Mouse (Mus musculus) neutrophil, adult 59 days (primary cell): ENCODE data around the gene Dus3l. TPM values are rescaled to one million over a fixed set of nuclear protein-coding genes. Genes with fewer than 3 reads are reported as not detected.

ENCODE experiments used
- total RNA-seq, 2 experiments: library from RNA; stranded (reverse); gene quantifications; 1 replicate in 1 of 2; 2 replicates in 1 of 2; pipeline ENCODE4 v1.2.4; 2023

The Dus3l gene
- 10 to 100 TPM; 18.1 to 24.0 TPM for total RNA-seq

DNA sequence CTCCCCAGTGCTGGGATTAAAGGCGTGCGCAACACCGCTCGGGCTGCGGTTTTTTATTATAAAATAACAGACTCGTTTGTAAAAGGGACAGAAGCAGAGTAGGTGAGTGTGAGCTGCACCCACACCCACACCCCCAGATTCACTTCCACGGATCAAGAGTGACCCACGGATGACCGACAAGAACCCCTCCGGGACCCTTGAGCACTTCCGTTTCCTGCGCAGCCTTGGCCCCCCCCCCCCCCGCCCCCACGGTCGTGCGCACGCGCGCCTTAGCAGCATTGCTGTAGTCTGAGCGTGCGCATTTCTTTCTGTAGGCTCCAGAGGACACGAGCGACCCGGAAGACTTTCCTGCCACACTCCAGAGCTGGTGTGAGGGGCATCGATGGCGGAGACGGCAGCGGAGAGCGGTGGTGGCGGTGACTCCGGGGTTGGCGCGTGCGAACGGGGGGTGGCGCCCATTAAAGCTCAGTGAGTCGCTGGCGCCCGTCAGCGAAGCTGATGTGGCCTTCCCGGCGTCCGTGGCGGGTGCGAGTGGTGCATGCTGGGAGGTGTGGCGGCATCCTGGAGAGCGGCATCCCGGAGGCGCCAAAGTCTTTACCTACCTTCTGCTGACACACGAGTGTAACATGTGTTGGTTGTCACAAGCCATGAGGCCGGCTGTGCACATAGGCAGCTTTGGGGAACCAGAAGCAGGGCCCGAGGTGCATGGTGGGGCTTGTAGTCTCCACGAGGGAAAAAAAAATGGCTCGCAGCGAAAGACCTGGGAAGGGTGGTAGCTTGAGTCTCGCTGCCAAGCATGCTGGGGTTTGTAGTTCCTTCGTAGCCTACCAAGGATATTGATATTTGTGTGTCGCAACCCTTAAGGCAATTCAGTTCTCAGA, at the start of gene Dus3l:
Gene Dus3l, plus strand, starts transcription at position 284 of the 881 bp plus-strand sequence.

DNA sequence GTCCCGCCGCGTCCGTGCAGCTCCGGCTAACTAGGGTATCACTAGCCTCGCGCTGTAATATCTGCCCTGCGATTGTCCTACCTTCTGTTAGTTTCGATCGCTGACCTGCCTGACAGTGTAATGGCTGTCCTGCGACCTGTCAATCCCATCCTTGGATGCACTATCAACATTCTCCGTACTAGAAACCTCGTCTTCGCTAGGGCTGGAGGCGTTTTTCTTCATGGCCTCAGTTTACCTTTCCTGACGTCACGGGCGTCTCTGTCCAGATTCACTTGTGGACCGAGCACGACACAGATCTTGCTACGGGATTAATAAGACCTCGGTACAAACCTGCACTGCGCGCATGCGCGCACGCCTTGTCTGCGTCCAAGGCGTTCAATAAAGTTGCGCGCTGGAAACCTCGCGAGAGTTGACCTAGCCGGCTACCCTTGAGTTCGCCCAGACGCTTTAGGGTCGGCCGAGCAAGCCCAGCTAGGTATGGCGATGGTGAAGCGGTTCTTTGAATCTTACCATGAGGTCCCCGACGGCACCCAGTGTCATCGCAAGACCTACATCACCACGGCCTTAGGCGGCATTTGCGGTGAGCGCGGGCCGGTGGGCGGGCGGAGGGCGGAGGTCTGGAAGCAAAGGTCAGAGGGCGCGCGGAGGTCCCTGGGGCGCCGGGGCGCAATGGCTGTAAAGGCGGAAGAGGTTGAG, 47.0 kb upstream of the Dus3l start, which contains the start of the genes Ndufa11 and Vmac:
Gene Ndufa11, plus strand, starts transcription at position 405 of the 696 bp plus-strand sequence.
Gene Vmac, minus strand, starts transcription at position 660 of the 696 bp plus-strand sequence.

DNA sequence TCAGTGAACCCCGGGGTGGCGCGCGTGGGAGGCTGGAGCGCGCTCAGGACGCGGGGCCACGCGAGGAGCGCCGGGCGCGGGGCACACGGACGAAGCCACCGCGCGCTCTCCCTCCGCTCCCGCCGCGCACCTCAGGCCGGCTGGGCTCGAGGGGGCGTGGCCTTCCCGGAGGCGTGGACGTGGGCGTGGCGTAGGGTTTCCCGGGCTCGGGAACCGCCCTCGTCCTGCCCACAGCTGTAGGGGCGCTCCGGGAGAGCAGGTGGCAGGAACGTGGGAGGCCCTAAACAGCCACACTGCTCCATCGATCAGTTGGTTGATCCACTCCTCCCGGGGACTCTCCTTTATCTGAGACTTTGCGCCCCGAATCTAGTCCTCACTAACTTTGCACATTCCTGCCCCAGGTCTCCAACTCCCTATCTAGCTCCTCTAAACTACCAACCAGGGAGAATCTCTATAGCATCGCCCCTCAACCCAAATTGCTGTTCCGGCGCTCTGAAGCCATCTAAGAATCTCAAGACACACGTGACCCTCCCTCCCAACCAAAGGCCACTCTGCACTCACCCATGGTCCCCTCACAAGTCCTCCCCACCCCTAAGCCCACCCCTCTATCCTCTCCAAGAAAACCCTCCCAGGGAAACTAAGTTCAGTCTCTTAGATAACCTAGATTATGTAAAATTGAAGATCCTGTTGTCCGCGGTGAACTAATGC, 7.0 kb upstream of the Dus3l start, which contains the start of gene Nrtn:
Gene Nrtn, minus strand, starts transcription at position 115 of the 708 bp plus-strand sequence.

GRCm38 (mm10) chr17:56769950-56770349, 5.4 kb downstream of the Dus3l start, which contains the start of gene Prr22:
Gene Prr22 (plus strand): TSS chr17:56770250.

Other genes with a start within 250 kb of the Dus3l start
- 1 to 10 TPM; 3.8 to 4.1 TPM for gene Gm20219, start 210.4 kb upstream of the Dus3l start, total RNA-seq
- gene Safb2, start 180.2 kb upstream of the Dus3l start, total RNA-seq, result 100 to 1,000 TPM; 246 to 264 TPM
- gene Safb, start 179.9 kb upstream of the Dus3l start, total RNA-seq, result 100 to 1,000 TPM; 131 to 143 TPM
- gene 2410015M20Rik, start 155.0 kb upstream of the Dus3l start, total RNA-seq, result 10 to 100 TPM; 46.1 to 46.2 TPM
- gene Rpl36, start 151.3 kb upstream of the Dus3l start, total RNA-seq, result 100 to 1,000 TPM; 435 to 479 TPM
- 10 to 100 TPM; 19.7 to 22.8 TPM for gene Lonp1, start 137.9 kb upstream of the Dus3l start, total RNA-seq
- 1 to 10 TPM; 1.3 to 1.7 TPM for gene Catsperd, start 136.6 kb upstream of the Dus3l start, total RNA-seq
- gene Ranbp3, start 91.5 kb upstream of the Dus3l start, total RNA-seq, result 10 to 100 TPM; 58.0 to 58.8 TPM
- gene Ndufa11, start 47.0 kb upstream of the Dus3l start, total RNA-seq, result 10 to 100 TPM; 60.0 to 63.3 TPM
- 1 to 10 TPM; 1.9 to 2.4 TPM for gene Vmac, start 46.7 kb upstream of the Dus3l start, total RNA-seq
- not detected for gene Nrtn, start 7.2 kb upstream of the Dus3l start, total RNA-seq
- under 1 TPM in 1 of 2 experiments, not detected in 1; 0.78 TPM for gene Prr22, start 5.5 kb downstream of the Dus3l start, total RNA-seq
- gene Rfx2, start 66.3 kb downstream of the Dus3l start, total RNA-seq, result 1 to 10 TPM; 6.2 to 7.4 TPM
- gene Acsbg2, start 109.7 kb downstream of the Dus3l start, total RNA-seq, result not detected
- gene 1700061G19Rik, start 110.7 kb downstream of the Dus3l start, total RNA-seq, result under 1 TPM in 1 of 2 experiments, not detected in 1; 0.13 TPM
- 10 to 100 TPM; 17.7 to 18.9 TPM for gene Mllt1, start 170.7 kb downstream of the Dus3l start, total RNA-seq
- not detected for gene Acer1, start 217.4 kb downstream of the Dus3l start, total RNA-seq
- 10 to 100 TPM in 1 of 2 experiments, 1 to 10 TPM in 1; 9.5 to 11.6 TPM for gene Clpp, start 225.5 kb downstream of the Dus3l start, total RNA-seq
- 10 to 100 TPM in 1 of 2 experiments, 1 to 10 TPM in 1; 5.6 to 10.1 TPM for gene Alkbh7, start 232.6 kb downstream of the Dus3l start, total RNA-seq
- 1 to 10 TPM in 1 of 2 experiments, not detected in 1; 2.3 TPM for gene Pspn, start 235.3 kb downstream of the Dus3l start, total RNA-seq
- gene Gtf2f1, start 246.5 kb downstream of the Dus3l start, total RNA-seq, result 10 to 100 TPM; 48.4 to 52.2 TPM
- gene Gm17949, start 246.7 kb downstream of the Dus3l start, total RNA-seq, result under 1 TPM; 0.31 to 0.33 TPM